Mouse (Mus musculus) liver, embryonic 14.5 days (tissue): Measurements from ENCODE around the gene Dnajc6. TPM values are rescaled to one million over a fixed set of nuclear protein-coding genes. Genes with fewer than 3 reads are reported as not detected.

ENCODE experiments used
- ATAC-seq: fragments of 200-750 bp; cut with Nextera tagmentation; 2 replicates; pipeline ENCODE4 v1.8.0; 2017; ENCODE audit warnings: moderate number of reproducible peaks, mild to moderate bottlenecking, moderate library complexity; ENCODE audit not compliant: insufficient read depth
- DNase-seq, 3 experiments: peaks; one replicate each; pipeline ENCODE4 v3.0.0-alpha.2; 2012 to 2013; ENCODE audit warnings: low read depth in 3 of 3, low spot score in 3 of 3
- H3K27ac ChIP-seq: fragments of 300-500 bp; sonication (generic); 2 replicates; pipeline ENCODE4 v1.5.1; 2014; ENCODE audit warnings: moderate library complexity, mild to moderate bottlenecking, control low read depth, inconsistent platforms
- H3K27me3 ChIP-seq: fragments of 300-500 bp; sonication (generic); 2 replicates; pipeline ENCODE4 v1.6.1; 2014; ENCODE audit warnings: mild to moderate bottlenecking, low read length, moderate library complexity; ENCODE audit not compliant: control insufficient read depth, insufficient read depth
- H3K36me3 ChIP-seq: fragments of 300-500 bp; sonication (generic); replicated peaks from 2 replicates; pipeline ENCODE4 v1.6.1; 2014; ENCODE audit warnings: low read depth; ENCODE audit not compliant: control insufficient read depth, insufficient read depth
- H3K4me1 ChIP-seq, 2 experiments: fragments of 200-500 bp in 1 of 2; fragments of 300-500 bp in 1 of 2; sonication (generic) in 1 of 2; replicated peaks; 2 replicates each; pipeline ENCODE4 v1.6.1; 2012 to 2014; ENCODE audit warnings: antibody characterized with exemption in 1 of 2, inconsistent platforms in 1 of 2, low read length in 1 of 2; ENCODE audit not compliant: control insufficient read depth in 2 of 2, insufficient read depth in 2 of 2
- H3K4me2 ChIP-seq: fragments of 300-500 bp; sonication (generic); 2 replicates; pipeline ENCODE4 v1.6.1; 2014; ENCODE audit warnings: low read depth, mild to moderate bottlenecking, control low read depth, moderate library complexity
- H3K4me3 ChIP-seq, 2 experiments: fragments of 200-500 bp in 1 of 2; fragments of 300-500 bp in 1 of 2; sonication (generic) in 1 of 2; 2 replicates each; pipeline ENCODE4 v1.5.1; 2012 to 2014; ENCODE audit warnings: low read depth in 2 of 2, low read length in 2 of 2, mild to moderate bottlenecking in 2 of 2, control low read depth in 1 of 2, inconsistent platforms in 1 of 2, moderate library complexity in 1 of 2; ENCODE audit not compliant: insufficient read depth in 1 of 2
- H3K9ac ChIP-seq: fragments of 300-500 bp; sonication (generic); replicated peaks from 2 replicates; pipeline ENCODE4 v1.6.1; 2014; ENCODE audit warnings: mild to moderate bottlenecking, control low read depth, moderate library complexity
- H3K9me3 ChIP-seq: fragments of 300-500 bp; sonication (generic); 2 replicates; pipeline ENCODE4 v1.6.1; 2016; ENCODE audit warnings: low read length, mixed read lengths; ENCODE audit not compliant: control insufficient read depth
- CTCF ChIP-seq: IDR thresholded peaks from 2 replicates; pipeline ENCODE4 v1.5.1; 2016; ENCODE audit warnings: antibody characterized with exemption, low read depth, control low read depth
- EP300 ChIP-seq: IDR thresholded peaks from 2 replicates; pipeline ENCODE4 v1.6.1; 2016; ENCODE audit warnings: antibody characterized with exemption, low read depth
- WGBS: fragments of 180-500 bp; shearing (Covaris S2); extraction: QIAGEN DNeasy Blood & Tissue Kit; methylation state at CpG from one replicate; pipeline ENCODE4 v1.1.7; 2014; ENCODE audit not compliant: insufficient replicate concordance; 5-methylcytosine and 5-hydroxymethylcytosine counted together
- polyA plus RNA-seq, 2 experiments: library from polyadenylated mRNA; depleted of rRNA in 1 of 2; stranded (reverse) in 1 of 2; unstranded in 1 of 2; fragments of >200 nt; fragmentation: Nextera tagmentation in 1 of 2; extraction: Ambion mirVana in 1 of 2; gene quantifications; 2 replicates each; pipeline versions ENCODE4 v1.2.1 to v1.2.3; 2012 to 2014

Dnajc6 gene
- polyA plus RNA-seq, 2 experiments = 0.08 to 0.16 TPM

DNA sequence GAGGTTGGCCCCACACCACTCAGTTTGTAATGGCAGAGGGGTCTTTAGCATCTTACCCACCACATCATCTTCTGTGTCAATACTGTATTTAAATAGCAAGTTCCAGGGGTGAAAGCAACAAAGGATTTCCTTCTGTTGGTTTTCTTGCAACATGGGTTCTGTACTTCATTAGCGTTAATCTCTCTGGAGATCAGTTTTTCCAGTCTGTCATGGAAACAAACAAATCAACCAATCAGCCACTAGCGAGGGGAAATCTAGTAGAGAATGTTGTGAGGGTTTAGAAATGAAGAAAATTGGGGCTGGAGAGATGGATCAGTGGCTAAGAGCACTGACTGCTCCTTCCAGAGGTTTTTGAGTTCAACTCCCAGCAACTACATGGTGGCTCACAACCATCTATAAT is 9.5 kb downstream of the Dnajc6 start:
- Histone ChIP-seq H3K4me2 (no peak overlapping the region), H3K27me3 (peaks cover 5% of the 10 kb centered on the region), H3K4me1 (no peaks in the 10 kb centered on the region), H3K4me3 (no peak overlapping the region), H3K9me3 (no peaks in the 10 kb centered on the region), H3K27ac (no peak overlapping the region), H3K36me3 (no peaks in the 10 kb centered on the region), H3K9ac (no peak overlapping the region)
- ATAC-seq = no peak
- DNase-seq = no peak
- 48% methylated on average over 2 of the region's 2 CpGs for WGBS
- no peak for TF ChIP-seq EP300
- no peak for TF ChIP-seq CTCF

DNA sequence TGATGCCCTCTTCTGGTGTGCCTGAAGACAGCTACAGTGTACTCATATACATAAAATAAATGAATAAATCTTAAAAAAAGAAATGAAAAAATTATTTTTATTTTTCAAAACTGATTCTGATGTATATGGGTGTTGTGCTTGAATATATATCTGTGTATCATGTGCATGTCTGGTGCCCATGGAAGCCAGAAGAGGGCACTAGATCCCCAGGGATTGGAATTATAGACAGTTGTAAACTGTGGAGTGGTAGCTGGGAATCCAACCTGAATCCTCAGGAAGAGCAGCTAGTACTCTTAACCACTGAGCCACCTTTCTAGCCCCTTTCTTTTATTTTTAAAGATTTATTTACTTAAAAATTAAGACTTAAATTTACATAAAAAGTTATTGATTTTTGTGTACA is 9.9 kb downstream of the Dnajc6 start:
- Histone ChIP-seq H3K36me3 (no peaks in the 10 kb centered on the region), H3K4me2 (no peak overlapping the region), H3K27ac (no peak overlapping the region), H3K9ac (no peak overlapping the region), H3K4me1 (no peaks in the 10 kb centered on the region), H3K9me3 (no peaks in the 10 kb centered on the region), H3K4me3 (no peak overlapping the region), H3K27me3 (peaks cover 5% of the 10 kb centered on the region)
- TF ChIP-seq EP300 (no peak), CTCF (no peak)
- ATAC-seq (no peak), DNase-seq (no peak)

DNA sequence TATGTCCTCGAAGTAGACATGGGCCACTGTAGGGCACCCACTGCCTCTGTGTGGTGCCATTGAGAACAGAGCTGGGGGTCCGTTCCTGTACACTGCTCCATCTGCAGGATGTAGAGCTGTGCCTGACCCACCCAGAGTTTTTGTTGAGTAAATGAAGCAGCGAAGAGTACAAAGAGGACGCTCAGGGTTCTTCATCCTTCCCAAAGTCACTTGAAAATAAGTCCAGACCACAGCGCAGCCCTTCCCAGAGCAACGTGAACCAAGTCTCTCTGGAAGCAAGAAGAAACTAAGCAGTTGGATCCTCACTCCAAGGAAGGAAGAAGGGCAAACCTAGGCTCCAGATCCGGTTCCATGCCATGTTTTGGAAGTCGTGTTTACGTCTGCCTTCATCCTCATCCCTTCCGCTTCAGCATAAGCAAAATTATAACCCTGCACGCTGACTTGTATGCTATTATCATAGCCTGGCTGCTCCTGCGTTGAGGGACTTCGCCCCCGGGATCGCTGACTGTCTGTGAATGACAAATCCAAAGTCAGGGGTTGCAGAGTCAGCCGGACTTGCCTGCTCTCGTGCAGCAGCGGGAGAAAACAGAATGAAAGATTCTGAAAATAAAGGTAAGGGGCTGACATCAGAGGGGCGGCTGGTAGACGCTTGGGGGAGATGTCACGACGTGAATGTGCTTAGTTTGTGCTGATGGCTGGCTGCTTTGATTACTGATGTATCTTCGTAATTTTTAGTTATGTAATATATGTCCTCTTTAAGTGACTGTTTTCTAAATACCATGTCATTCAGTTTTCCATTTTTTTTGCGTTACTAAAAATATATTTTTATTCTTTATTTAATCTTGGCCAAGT is 11.3 kb downstream of the Dnajc6 start:
- ATAC-seq (no peak), DNase-seq (no peak)
- H3K36me3 ChIP-seq = no peaks in the 10 kb centered on the region
- TF ChIP-seq EP300 (no peak), CTCF (no peak)
- WGBS = 7% methylated on average over 24 of the region's 24 CpGs
- peak overlapping the region; percentile 47 for H3K4me2 ChIP-seq
- no peaks in the 10 kb centered on the region for H3K4me1 ChIP-seq
- no peaks in the 10 kb centered on the region for H3K9me3 ChIP-seq
- peak overlapping the region; percentile 10 to 52; a peak in 3 of 4 replicates for H3K4me3 ChIP-seq
- no peak overlapping the region for H3K27ac ChIP-seq
- H3K9ac ChIP-seq = no peak overlapping the region
- peaks cover 5% of the 10 kb centered on the region for H3K27me3 ChIP-seq

DNA sequence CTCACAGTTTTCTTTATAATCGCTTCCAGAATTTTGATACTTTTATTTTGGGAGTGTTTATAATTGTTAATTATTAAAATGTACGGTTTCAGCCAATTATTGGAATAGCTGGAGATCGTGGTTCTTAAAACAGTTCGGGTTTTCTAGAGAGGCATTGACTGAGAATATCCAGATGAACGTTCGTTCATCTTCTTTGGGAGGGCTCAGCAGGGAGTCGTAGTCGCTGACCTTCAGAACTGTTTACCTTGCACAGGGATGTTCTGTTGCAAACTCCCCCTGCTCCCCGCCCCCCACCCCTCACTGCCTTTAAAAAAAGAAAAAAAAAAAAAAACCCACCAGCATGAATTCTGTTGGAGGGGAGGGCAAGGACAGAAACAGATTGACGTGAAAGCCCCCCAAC is 12.0 kb downstream of the Dnajc6 start:
- TF ChIP-seq CTCF (no peak), EP300 (no peak)
- ATAC-seq (no peak), DNase-seq (no peak)
- Histone ChIP-seq H3K27ac (no peak overlapping the region), H3K36me3 (no peaks in the 10 kb centered on the region), H3K4me2 (peak overlapping the region; percentile 44), H3K9me3 (no peaks in the 10 kb centered on the region), H3K4me1 (no peaks in the 10 kb centered on the region), H3K9ac (no peak overlapping the region), H3K4me3 (peak overlapping the region in 1 of 2 experiments; percentile 15; a peak in 1 of 4 replicates), H3K27me3 (peaks cover 5% of the 10 kb centered on the region)
- 5% methylated on average over 10 of the region's 10 CpGs for WGBS

DNA sequence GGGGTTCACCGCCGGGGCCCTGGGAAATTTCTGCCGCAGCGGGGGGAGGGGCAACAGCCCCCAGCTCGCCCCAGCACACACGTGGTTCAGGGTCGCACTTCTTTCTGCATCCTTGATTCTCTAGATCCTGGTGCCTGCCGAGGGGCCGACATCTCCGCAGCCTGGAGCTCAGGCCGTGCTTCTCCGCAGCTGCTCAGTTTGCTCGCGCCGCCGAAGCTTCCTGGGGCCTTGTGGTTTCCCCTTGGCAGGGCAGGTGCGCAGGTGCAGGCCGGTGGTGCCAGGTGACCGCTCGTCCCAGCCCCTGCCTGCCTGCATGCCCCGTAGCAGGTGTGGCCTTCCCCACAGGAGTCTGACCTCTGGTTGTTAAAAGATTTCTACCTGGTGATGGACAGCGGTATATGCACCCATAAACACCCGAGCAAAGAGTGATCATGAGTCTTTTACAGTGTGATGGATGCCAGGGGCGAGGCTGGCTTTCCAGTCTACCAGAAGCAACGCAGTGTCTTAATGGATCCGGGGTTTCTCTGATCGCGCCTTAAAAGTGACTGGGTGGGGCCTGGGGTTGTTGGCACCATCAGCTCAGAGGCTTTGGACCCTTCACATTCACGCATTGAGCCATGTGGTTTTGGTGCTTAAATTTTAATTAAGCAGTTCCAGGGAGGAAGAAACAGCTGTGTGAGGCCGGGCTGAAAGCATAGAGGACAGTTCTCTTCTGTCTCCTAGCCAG is 12.6 kb downstream of the Dnajc6 start:
- ATAC-seq (no peak), DNase-seq (no peak)
- Histone ChIP-seq H3K9ac (no peak overlapping the region), H3K4me3 (peak overlapping the region in 1 of 2 experiments; percentile 15; a peak in 1 of 4 replicates), H3K4me2 (peak overlapping the region; percentile 44), H3K36me3 (no peaks in the 10 kb centered on the region), H3K27me3 (peaks cover 5% of the 10 kb centered on the region), H3K4me1 (no peaks in the 10 kb centered on the region), H3K27ac (no peak overlapping the region), H3K9me3 (no peaks in the 10 kb centered on the region)
- WGBS = 10% methylated on average over 30 of the region's 30 CpGs
- no peak for TF ChIP-seq EP300
- TF ChIP-seq CTCF = no peak
